In the genomic region with DNA sequence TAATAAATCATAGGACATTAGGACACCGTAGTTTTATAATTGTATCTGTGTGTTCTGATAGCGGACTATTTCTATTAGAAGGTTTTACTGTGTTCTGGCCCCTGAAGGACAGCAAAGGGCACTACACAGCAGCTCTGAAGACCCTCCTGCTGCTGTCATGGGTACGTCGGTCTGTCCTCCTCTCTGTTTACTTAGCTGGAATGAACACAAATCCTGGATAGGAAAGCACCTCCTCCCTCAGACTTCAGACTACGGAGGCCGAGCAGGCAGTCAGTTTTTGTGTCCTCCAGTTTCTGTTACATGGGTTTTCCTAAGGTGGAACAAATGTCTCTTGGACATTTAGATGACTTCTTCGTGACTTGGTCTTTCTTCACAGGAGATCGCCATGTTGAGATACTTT, we compare ENCODE assay signal across 21 mouse cellular contexts.
DNase-seq lines count a peak whose midpoint lies in the region; ATAC-seq and TF ChIP-seq lines count a peak whose summit lies in the region.
"Had no signal": no experiment of that assay in that cellular context is flagged by ENCODE, and none has a peak within 500 bp of the region (broad histone marks: within the 10 kb centered on the region; RNA-seq: fewer than 3 reads in every experiment).

No protein-coding gene starts in this region.

- no peaks in the 10 kb centered on the region for H3K9me3 ChIP-seq in kidney, embryonic 16.5 days (ENCODE audit: low read length)
- no peaks in the 10 kb centered on the region for H3K9me3 ChIP-seq in liver, embryonic 11.5 days (ENCODE audit: control insufficient read depth, low read length)
- H3K9me3 ChIP-seq in liver, embryonic 14.5 days (ENCODE audit: control insufficient read depth, low read length): no peaks in the 10 kb centered on the region
- no peaks in the 10 kb centered on the region for H3K9me3 ChIP-seq in forebrain, postnatal 0 days (ENCODE audit: low read length)
- H3K9me3 ChIP-seq: embryonic facial prominence, embryonic 15.5 days; heart, embryonic 15.5 days; hindbrain, embryonic 13.5 days had no signal

- no peak for TF ChIP-seq CTCF in liver, embryonic 14.5 days (IDR thresholded peaks at IDR 0.05; ENCODE audit: low read depth)
- TF ChIP-seq CTCF in forebrain, postnatal 0 days (IDR thresholded peaks at IDR 0.05; ENCODE audit: low read depth): no peak

- peaks cover 37% of the 10 kb centered on the region for H3K4me1 ChIP-seq in kidney, embryonic 16.5 days (ENCODE audit: insufficient read depth, low read length)
- peaks cover 6% of the 10 kb centered on the region for H3K4me1 ChIP-seq in liver, embryonic 11.5 days (replicated peaks; ENCODE audit: control insufficient read depth, insufficient read depth, low read length)
- H3K4me1 ChIP-seq in liver, embryonic 14.5 days (replicated peaks; ENCODE audit: control insufficient read depth in 2 of 2, insufficient read depth in 2 of 2, low read length in 1 of 2): peaks cover 0 to 3% of the 10 kb centered on the region in 2 experiments; a peak in 1 of 4 replicates
- 0 out of 2 replicates have a peak, but pooled peaks cover 4% of the 10 kb centered on the region for H3K4me1 ChIP-seq in forebrain, postnatal 0 days (ENCODE audit: insufficient read depth)

- no peak overlapping the region for H3K9ac ChIP-seq in kidney, embryonic 16.5 days (replicated peaks; ENCODE audit: low read length)
- H3K9ac ChIP-seq in liver, embryonic 11.5 days (ENCODE audit: low read depth, low read length): no peak overlapping the region
- H3K9ac ChIP-seq in liver, embryonic 14.5 days (replicated peaks): no peak overlapping the region
- H3K9ac ChIP-seq in forebrain, postnatal 0 days: no peak overlapping the region
- H3K9ac ChIP-seq: embryonic facial prominence, embryonic 15.5 days; heart, embryonic 15.5 days; hindbrain, embryonic 13.5 days had no signal

- H3K27me3 ChIP-seq in kidney, embryonic 16.5 days (ENCODE audit: insufficient read depth, low read length): no peaks in the 10 kb centered on the region
- no peaks in the 10 kb centered on the region for H3K27me3 ChIP-seq in liver, embryonic 11.5 days (replicated peaks; ENCODE audit: control insufficient read depth, insufficient read depth, low read length)
- no peaks in the 10 kb centered on the region for H3K27me3 ChIP-seq in liver, embryonic 14.5 days (ENCODE audit: control insufficient read depth, insufficient read depth, low read length)
- H3K27me3 ChIP-seq in myocyte (ENCODE audit: control insufficient read depth, insufficient read depth, insufficient read length): no peaks in the 10 kb centered on the region
- H3K27me3 ChIP-seq in forebrain, postnatal 0 days (ENCODE audit: insufficient read depth, low read length): no peaks in the 10 kb centered on the region
- H3K27me3 ChIP-seq: CH12.LX; embryonic facial prominence, embryonic 15.5 days; heart, embryonic 15.5 days; hindbrain, embryonic 13.5 days; Patski had no signal

- peaks cover 11% of the 10 kb centered on the region for H3K79me2 ChIP-seq in myocyte (ENCODE audit: control insufficient read depth, insufficient read depth)

- H3K4me2 ChIP-seq in kidney, embryonic 16.5 days (replicated peaks; ENCODE audit: low read depth, low read length): no peak overlapping the region
- H3K4me2 ChIP-seq in liver, embryonic 11.5 days: no peak overlapping the region; the same call in 1 of the 2 replicates
- 0 out of 2 replicates have a peak overlapping the region, but pooled peaks have one; percentile 24 for H3K4me2 ChIP-seq in liver, embryonic 14.5 days (ENCODE audit: low read depth)
- H3K4me2 ChIP-seq in myocyte (ENCODE audit: low read depth): peak overlapping the region; percentile 15
- no peak overlapping the region for H3K4me2 ChIP-seq in forebrain, postnatal 0 days (ENCODE audit: low read depth)
- H3K4me2 ChIP-seq: embryonic facial prominence, embryonic 15.5 days; heart, embryonic 11.5 days; heart, embryonic 15.5 days; hindbrain, embryonic 13.5 days had no signal

- H3K36me3 ChIP-seq in kidney, embryonic 16.5 days (ENCODE audit: insufficient read depth, low read length): no peaks in the 10 kb centered on the region
- no peaks in the 10 kb centered on the region for H3K36me3 ChIP-seq in liver, embryonic 11.5 days (ENCODE audit: control insufficient read depth, insufficient read depth, low read length)
- H3K36me3 ChIP-seq in liver, embryonic 14.5 days (replicated peaks; ENCODE audit: control insufficient read depth, insufficient read depth, low read depth): no peaks in the 10 kb centered on the region
- H3K36me3 ChIP-seq in myocyte (ENCODE audit: control insufficient read depth, insufficient read depth): no peaks in the 10 kb centered on the region
- H3K36me3 ChIP-seq in forebrain, postnatal 0 days (ENCODE audit: insufficient read depth): no peaks in the 10 kb centered on the region
- H3K36me3 ChIP-seq: embryonic facial prominence, embryonic 15.5 days; heart, embryonic 15.5 days; hindbrain, embryonic 13.5 days had no signal

- TF ChIP-seq POLR2A in myocyte (IDR thresholded peaks at IDR 0.05; ENCODE audit: insufficient read length, low read depth): no peak

- 54% methylated on average over 8 of the region's 8 CpGs for WGBS in kidney, embryonic 16.5 days
- WGBS in liver, embryonic 11.5 days: 80% methylated on average over 8 of the region's 8 CpGs
- 77% methylated on average over 8 of the region's 8 CpGs for WGBS in liver, embryonic 14.5 days (ENCODE audit: insufficient replicate concordance)
- WGBS in forebrain, postnatal 0 days: 92% methylated on average over 8 of the region's 8 CpGs

- DNase-seq in kidney, adult 18-20 months: no peak
- DNase-seq in liver, embryonic 11.5 days (ENCODE audit: low spot score): no peak
- DNase-seq in liver, embryonic 14.5 days (ENCODE audit: low read depth in 3 of 3, low spot score in 3 of 3): no peak
- DNase-seq in forebrain, postnatal 0 days: no peak
- DNase-seq: adrenal gland, postnatal 14 days; cerebellum, adult 18-20 months; cerebellum, postnatal 14 days; gastrocnemius, postnatal 14 days; heart, adult 2 months; heart, postnatal 14 days had no signal

- no peak for ATAC-seq in kidney, embryonic 16.5 days (ENCODE audit: low FRiP score, low TSS enrichment)
- 0 out of 2 replicates have a peak, but pooled peaks have one; percentile 29 for ATAC-seq in liver, embryonic 11.5 days (replicated peaks; ENCODE audit: low FRiP score)
- ATAC-seq in liver, embryonic 14.5 days (ENCODE audit: insufficient read depth): peak; percentile 29; the same call in 1 of the 2 replicates
- ATAC-seq in forebrain, postnatal 0 days: no peak
- no peak for ATAC-seq in cerebellum, adult (ENCODE audit: insufficient number of reproducible peaks, low FRiP score, low TSS enrichment)
- ATAC-seq: activated CD4-positive, CD25-positive, alpha-beta regulatory T cell, adult 4 months; forebrain, embryonic 16.5 days; Patski had no signal

- H3ac ChIP-seq in myocyte (ENCODE audit: control insufficient read depth, insufficient read length): no peak overlapping the region

- H3K27ac ChIP-seq in kidney, embryonic 16.5 days (ENCODE audit: low read length): peak overlapping the region; percentile 69; the same call in 1 of the 2 replicates
- H3K27ac ChIP-seq in liver, embryonic 11.5 days (ENCODE audit: low read depth, low read length): peak overlapping the region; percentile 65; the same call in 1 of the 2 replicates
- no peak overlapping the region for H3K27ac ChIP-seq in liver, embryonic 14.5 days
- H3K27ac ChIP-seq in forebrain, postnatal 0 days (ENCODE audit: low read depth, low read length): no peak overlapping the region
- H3K27ac ChIP-seq: heart, embryonic 15.5 days had no signal

- H3K4me3 ChIP-seq in kidney, embryonic 16.5 days (ENCODE audit: low read length): no peak overlapping the region
- H3K4me3 ChIP-seq in liver, embryonic 11.5 days (ENCODE audit: low read depth, low read length): no peak overlapping the region
- no peak overlapping the region for H3K4me3 ChIP-seq in liver, embryonic 14.5 days (ENCODE audit: insufficient read depth in 1 of 2, low read depth in 2 of 2, low read length in 2 of 2)
- no peak overlapping the region for H3K4me3 ChIP-seq in myocyte
- no peak overlapping the region for H3K4me3 ChIP-seq in forebrain, postnatal 0 days (ENCODE audit: low read depth, low read length)
- H3K4me3 ChIP-seq: embryonic facial prominence, embryonic 15.5 days; heart, adult 2 months; heart, embryonic 15.5 days; hindbrain, embryonic 13.5 days had no signal

- TF ChIP-seq EP300 in liver, embryonic 14.5 days (IDR thresholded peaks at IDR 0.05; ENCODE audit: low read depth): no peak

TF ChIP-seq in myocyte, 11 proteins besides CTCF, POLR2A, EP300 and RAD21:
- TF ChIP-seq MYOG (IDR thresholded peaks at IDR 0.05; ENCODE audit: control insufficient read depth in 1 of 3, insufficient read depth in 1 of 3, insufficient read length in 2 of 3, low read depth in 2 of 3) (no peak), MAX (IDR thresholded peaks at IDR 0.05; ENCODE audit: low read depth) (no peak), USF1 (IDR thresholded peaks at IDR 0.05; ENCODE audit: low read depth) (no peak), POLR2AphosphoS2 (IDR thresholded peaks at IDR 0.05; ENCODE audit: insufficient read length, low read depth) (no peak), E2F4 (IDR thresholded peaks at IDR 0.05; ENCODE audit: insufficient read depth) (no peak), TCF3 (IDR thresholded peaks at IDR 0.05; ENCODE audit: insufficient read length, low read depth) (no peak), CEBPB (IDR thresholded peaks at IDR 0.05; ENCODE audit: insufficient read depth, poor library complexity, severe bottlenecking) (no peak), TCF12 (IDR thresholded peaks at IDR 0.05; ENCODE audit: insufficient read depth, poor library complexity, severe bottlenecking) (no peak), MYOD1 (IDR thresholded peaks at IDR 0.05; ENCODE audit: control insufficient read depth in 1 of 3, insufficient read length in 2 of 3, low read depth in 2 of 3) (no peak), SRF (IDR thresholded peaks at IDR 0.05; ENCODE audit: control insufficient read depth, insufficient read length, low read depth) (no peak)

Comparison
In these comparisons a context has a peak if more than half of its experiments do, and no peak if none do; other contexts are left out.
1. H3K27ac ChIP-seq: peak in kidney, embryonic 16.5 days (single experiment) and liver, embryonic 11.5 days (single experiment); none in liver, embryonic 14.5 days (single experiment) and forebrain, postnatal 0 days (single experiment).
2. H3K4me2 ChIP-seq: peak in liver, embryonic 14.5 days (single experiment) and myocyte (single experiment); none in kidney, embryonic 16.5 days (single experiment), liver, embryonic 11.5 days (single experiment) and forebrain, postnatal 0 days (single experiment).
3. ATAC-seq: peak in liver, embryonic 11.5 days (single experiment) and liver, embryonic 14.5 days (single experiment); none in kidney, embryonic 16.5 days (single experiment), forebrain, postnatal 0 days (single experiment) and cerebellum, adult (single experiment).